Mouse (Mus musculus) forebrain, embryonic 11.5 days (tissue): ENCODE results near the gene Mmgt2. TPM values are rescaled to one million over a fixed set of nuclear protein-coding genes. Genes with fewer than 3 reads are reported as not detected.
A peak's percentile ranks its signal among the peaks of the same experiment; 100 is the strongest.

Experiments used
- ATAC-seq: fragments of 200-750 bp; cut with Nextera tagmentation; replicated peaks from 2 replicates; pipeline ENCODE4 v1.8.0; 2017; ENCODE audit warnings: moderate TSS enrichment; ENCODE audit not compliant: low FRiP score
- DNase-seq: peaks from one replicate; pipeline ENCODE4 v3.0.0-alpha.2; 2017; ENCODE audit warnings: low spot score
- H3K27ac ChIP-seq: fragments of 300-500 bp; sonication (generic); 2 replicates; pipeline ENCODE4 v1.5.1; 2014; ENCODE audit warnings: low read depth, low read length
- H3K27me3 ChIP-seq: fragments of 300-500 bp; sonication (generic); 2 replicates; pipeline ENCODE4 v1.6.1; 2014; ENCODE audit warnings: mild to moderate bottlenecking, low read length, mixed read lengths; ENCODE audit not compliant: control insufficient read depth, insufficient read depth
- H3K36me3 ChIP-seq: fragments of 300-500 bp; sonication (generic); 2 replicates; pipeline ENCODE4 v1.6.1; 2014; ENCODE audit warnings: mild to moderate bottlenecking, low read length, moderate library complexity, mixed read lengths; ENCODE audit not compliant: control insufficient read depth, insufficient read depth
- H3K4me1 ChIP-seq: fragments of 300-500 bp; sonication (generic); replicated peaks from 2 replicates; pipeline ENCODE4 v1.6.1; 2014; ENCODE audit warnings: low read length, mixed read lengths; ENCODE audit not compliant: control insufficient read depth, insufficient read depth
- H3K4me2 ChIP-seq: fragments of 300-500 bp; sonication (generic); 2 replicates; pipeline ENCODE4 v1.6.1; 2014; ENCODE audit warnings: low read depth, mild to moderate bottlenecking, low read length, moderate library complexity, mixed read lengths; ENCODE audit not compliant: severe bottlenecking
- H3K4me3 ChIP-seq: fragments of 300-500 bp; sonication (generic); 2 replicates; pipeline ENCODE4 v1.5.1; 2014; ENCODE audit warnings: low read depth, low read length
- H3K9ac ChIP-seq: fragments of 300-500 bp; sonication (generic); 2 replicates; pipeline ENCODE4 v1.6.1; 2014; ENCODE audit warnings: low read length
- H3K9me3 ChIP-seq: fragments of 300-500 bp; sonication (generic); 2 replicates; pipeline ENCODE4 v1.6.1; 2016; ENCODE audit warnings: low read length, mixed read lengths; ENCODE audit not compliant: control insufficient read depth
- WGBS: fragments of 180-500 bp; shearing (Covaris S2); extraction: QIAGEN DNeasy Blood & Tissue Kit; methylation state at CpG from one replicate; pipeline ENCODE4 v1.1.7; 2014; 5-methylcytosine and 5-hydroxymethylcytosine counted together
- polyA plus RNA-seq: library from polyadenylated mRNA; unstranded; fragments of >200 nt; fragmentation: Nextera tagmentation; extraction: Ambion mirVana; gene quantifications from 2 replicates; pipeline ENCODE4 v1.2.1, GENCODE M21; 2014

The Mmgt2 gene
- polyA plus RNA-seq, 1 experiment from 2014 or later, result 37.8 TPM

DNA sequence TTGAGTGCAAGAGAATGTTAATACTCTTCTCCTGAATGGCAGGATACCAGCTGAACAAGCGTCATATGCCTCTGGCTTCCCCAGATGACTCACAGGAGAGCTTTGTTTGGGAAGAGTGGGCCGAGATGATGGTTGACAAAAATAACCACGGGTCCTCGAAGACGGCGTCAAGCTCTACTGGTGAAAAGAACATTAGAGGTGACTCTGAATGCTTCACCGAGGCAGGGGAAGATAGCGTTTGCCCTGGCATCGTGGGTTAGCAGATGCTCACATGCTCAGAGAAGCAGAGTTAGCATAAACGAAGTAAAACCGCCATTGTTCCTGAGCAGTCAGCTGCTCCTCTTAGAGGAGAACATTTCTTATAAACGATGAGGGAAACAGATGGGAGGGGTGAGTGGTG is 21.0 kb downstream of the Mmgt2 start:
- H3K4me1 ChIP-seq, result no peaks in the 10 kb centered on the region
- DNase-seq (no peak), ATAC-seq (no peak)
- H3K9ac ChIP-seq, result no peak overlapping the region
- no peaks in the 10 kb centered on the region for H3K9me3 ChIP-seq
- no peaks in the 10 kb centered on the region for H3K27me3 ChIP-seq
- no peak overlapping the region for H3K4me2 ChIP-seq
- H3K36me3 ChIP-seq, result peaks cover 5% of the 10 kb centered on the region; the same call in 1 of the 2 replicates
- no peak overlapping the region for H3K27ac ChIP-seq
- 64% methylated on average over 12 of the region's 12 CpGs for WGBS
- H3K4me3 ChIP-seq, result no peak overlapping the region

GRCm38 (mm10) chr11:62670006-62670405 is 21.5 kb downstream of the Mmgt2 start:
- Histone ChIP-seq H3K36me3 (peaks cover 5% of the 10 kb centered on the region; the same call in 1 of the 2 replicates), H3K27me3 (no peaks in the 10 kb centered on the region)

GRCm38 (mm10) chr11:62675480-62676289 is 27.2 kb downstream of the Mmgt2 start:
- Histone ChIP-seq H3K36me3 (no peaks in the 10 kb centered on the region), H3K27ac (no peak overlapping the region), H3K9me3 (no peaks in the 10 kb centered on the region), H3K4me3 (no peak overlapping the region), H3K4me1 (no peaks in the 10 kb centered on the region), H3K27me3 (no peaks in the 10 kb centered on the region), H3K9ac (peak overlapping the region; percentile 57), H3K4me2 (peak overlapping the region; percentile 46)
- ATAC-seq (peak; percentile 86), DNase-seq (peak; percentile 81)
- WGBS, result 17% methylated on average over 17 of the region's 17 CpGs

More at GRCm38 (mm10) chr11:62670006-62670405, 21.5 kb downstream of the Mmgt2 start:
- DNase-seq (no peak), ATAC-seq (no peak)
- H3K4me3 ChIP-seq, result no peak overlapping the region
- H3K4me2 ChIP-seq, result no peak overlapping the region
- H3K9ac ChIP-seq, result no peak overlapping the region
- WGBS, result 93% methylated on average over 6 of the region's 6 CpGs
- H3K4me1 ChIP-seq, result no peaks in the 10 kb centered on the region
- H3K9me3 ChIP-seq, result no peaks in the 10 kb centered on the region
- H3K27ac ChIP-seq, result no peak overlapping the region

DNA sequence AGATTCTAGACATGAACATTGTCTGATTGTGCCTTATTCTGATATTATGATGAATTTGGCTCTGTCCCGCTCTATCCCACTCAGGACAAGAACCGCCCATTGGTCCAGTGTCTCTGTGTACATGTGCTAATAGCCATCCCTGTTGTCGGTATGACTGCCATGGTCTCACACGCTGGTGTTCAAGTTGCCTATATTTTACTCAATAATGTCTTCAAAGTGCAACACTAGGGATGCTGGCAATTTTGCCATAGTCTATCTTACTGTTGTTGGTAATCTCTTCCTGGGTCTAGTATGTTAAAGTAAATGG is 27.8 kb downstream of the Mmgt2 start:
- H3K4me1 ChIP-seq, result no peaks in the 10 kb centered on the region
- no peak overlapping the region for H3K27ac ChIP-seq
- DNase-seq (no peak), ATAC-seq (no peak)
- WGBS, result 91% methylated on average over 4 of the region's 4 CpGs
- no peaks in the 10 kb centered on the region for H3K27me3 ChIP-seq
- H3K4me2 ChIP-seq, result no peak overlapping the region
- no peaks in the 10 kb centered on the region for H3K36me3 ChIP-seq
- H3K4me3 ChIP-seq, result no peak overlapping the region
- H3K9me3 ChIP-seq, result no peaks in the 10 kb centered on the region
- no peak overlapping the region for H3K9ac ChIP-seq

DNA sequence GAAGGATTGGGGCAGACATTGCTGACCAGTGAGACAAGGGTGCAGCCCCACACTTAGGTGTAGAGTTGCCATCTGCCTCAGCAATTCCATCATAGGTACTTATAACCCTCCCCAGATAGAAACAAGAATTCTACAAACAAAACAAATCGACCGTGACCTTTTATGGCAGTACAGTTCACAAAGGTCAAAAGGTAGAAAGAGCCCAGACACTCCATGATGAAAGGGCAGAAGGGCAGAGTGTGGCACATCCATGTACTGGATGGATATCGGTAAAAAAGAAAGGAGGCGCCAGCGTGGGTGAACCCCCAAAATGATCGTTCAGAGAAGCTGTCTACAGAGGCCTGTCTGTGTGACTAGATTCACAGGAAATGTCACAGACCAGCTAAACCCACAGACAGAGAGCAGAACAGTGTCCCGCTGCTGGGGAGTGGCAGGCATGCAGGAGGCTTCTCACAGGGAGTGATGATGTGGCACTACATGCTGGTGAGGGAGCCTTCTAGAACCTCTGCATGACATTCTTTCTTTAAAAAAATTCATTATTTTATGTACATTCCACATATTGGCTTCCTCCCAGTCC is 30.4 kb downstream of the Mmgt2 start:
- no peak overlapping the region for H3K4me2 ChIP-seq
- H3K36me3 ChIP-seq, result no peaks in the 10 kb centered on the region
- ATAC-seq (no peak), DNase-seq (no peak)
- no peaks in the 10 kb centered on the region for H3K27me3 ChIP-seq
- no peaks in the 10 kb centered on the region for H3K4me1 ChIP-seq
- no peak overlapping the region for H3K4me3 ChIP-seq
- no peak overlapping the region for H3K27ac ChIP-seq
- no peak overlapping the region for H3K9ac ChIP-seq
- 88% methylated on average over 7 of the region's 7 CpGs for WGBS
- H3K9me3 ChIP-seq, result no peaks in the 10 kb centered on the region

DNA sequence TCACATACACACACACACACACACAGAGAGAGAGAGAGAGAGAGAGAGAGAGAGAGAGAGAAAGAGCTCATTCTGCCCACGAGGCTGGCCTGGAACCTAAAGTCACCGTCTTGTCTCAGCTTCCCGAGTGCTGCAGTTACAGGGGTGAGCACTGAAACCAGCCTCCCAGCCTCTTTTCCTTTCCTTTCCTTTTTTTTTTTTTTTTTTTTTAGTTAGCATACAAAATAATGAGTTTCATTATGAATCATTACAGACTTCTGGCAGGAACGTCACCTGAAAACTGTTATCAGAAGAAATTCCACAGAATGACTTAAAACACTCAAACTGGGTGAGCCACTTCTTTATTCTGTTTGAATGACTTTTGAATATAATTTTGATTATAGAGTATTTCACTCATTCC is 31.5 kb downstream of the Mmgt2 start:
- Histone ChIP-seq H3K4me3 (no peak overlapping the region), H3K27me3 (no peaks in the 10 kb centered on the region), H3K4me1 (no peaks in the 10 kb centered on the region), H3K9ac (no peak overlapping the region), H3K36me3 (no peaks in the 10 kb centered on the region), H3K9me3 (no peaks in the 10 kb centered on the region), H3K27ac (no peak overlapping the region), H3K4me2 (no peak overlapping the region)
- WGBS, result 89% methylated on average over 4 of the region's 4 CpGs
- no peak for DNase-seq
- no peak for ATAC-seq

- no peaks in the 10 kb centered on the region for H3K36me3 ChIP-seq
- H3K27me3 ChIP-seq, result no peaks in the 10 kb centered on the region
- no peak for ATAC-seq
- DNase-seq, result no peak
- H3K4me1 ChIP-seq, result no peaks in the 10 kb centered on the region
- H3K9me3 ChIP-seq, result no peaks in the 10 kb centered on the region
- H3K27ac ChIP-seq, result no peak overlapping the region
- H3K4me2 ChIP-seq, result no peak overlapping the region
- 90% methylated on average over 3 of the region's 3 CpGs for WGBS
- no peak overlapping the region for H3K9ac ChIP-seq
- H3K4me3 ChIP-seq, result no peak overlapping the region
Observed at GRCm38 (mm10) chr11:62691592-62691991, 43.1 kb downstream of the Mmgt2 start.

GRCm38 (mm10) chr11:62693299-62694184 is 45.1 kb downstream of the Mmgt2 start:
- 23% methylated on average over 9 of the region's 11 CpGs for WGBS
- H3K36me3 ChIP-seq, result no peaks in the 10 kb centered on the region
- H3K9ac ChIP-seq, result no peak overlapping the region
- no peak overlapping the region for H3K4me2 ChIP-seq
- H3K27ac ChIP-seq, result no peak overlapping the region
- no peaks in the 10 kb centered on the region for H3K27me3 ChIP-seq
- no peaks in the 10 kb centered on the region for H3K4me1 ChIP-seq
- DNase-seq (peak; percentile 72), ATAC-seq (peak; percentile 63; the same call in 1 of the 2 replicates)
- no peaks in the 10 kb centered on the region for H3K9me3 ChIP-seq
- H3K4me3 ChIP-seq, result no peak overlapping the region
